Mouse (Mus musculus): ENCODE results near the gene Naxd. TPM values are rescaled to one million over a fixed set of nuclear protein-coding genes. Genes with fewer than 3 reads are reported as not detected.
"Not testable (repeated sequence)": the region's sequence is repeated elsewhere in the genome, so short reads cannot be mapped to it uniquely, and the experiment has no call there.

Gene Naxd
- polyA plus RNA-seq, 1 experiment from 2014 or later: 148 TPM

GRCm38 (mm10) chr8:11551497-11551896 is 54.2 kb downstream of the Naxd start:
- H3K4me3 ChIP-seq; H3K9ac ChIP-seq; H3K36me3 ChIP-seq; H3K27me3 ChIP-seq; H3K9me3 ChIP-seq; H3K27ac ChIP-seq (replicated peaks); ATAC-seq (ENCODE audit: low FRiP score, low read depth); H3K4me2 ChIP-seq: not testable (repeated sequence)
- H3K4me1 ChIP-seq (replicated peaks): peaks cover 31% of the 10 kb centered on the region
- WGBS: 88% methylated on average over 4 of the region's 4 CpGs

GRCm38 (mm10) chr8:11552390-11552789 is 55.1 kb downstream of the Naxd start:
- no peak overlapping the region for H3K4me3 ChIP-seq
- H3K27me3 ChIP-seq: no peaks in the 10 kb centered on the region
- WGBS: 88% methylated on average over 10 of the region's 10 CpGs
- no peak for ATAC-seq (ENCODE audit: low FRiP score, low read depth)
- H3K4me1 ChIP-seq (replicated peaks): peaks cover 31% of the 10 kb centered on the region
- no peaks in the 10 kb centered on the region for H3K9me3 ChIP-seq
- 0 out of 2 replicates have a peak, but pooled peaks cover 3% of the 10 kb centered on the region for H3K36me3 ChIP-seq
- no peak overlapping the region for H3K4me2 ChIP-seq
- H3K27ac ChIP-seq (replicated peaks): no peak overlapping the region
- H3K9ac ChIP-seq: no peak overlapping the region

- peak; percentile 83 for ATAC-seq (ENCODE audit: low FRiP score, low read depth)
- peak within 1 kb of the TSS; percentile 95 for H3K4me3 ChIP-seq
- peak within 1 kb of the TSS; percentile 82 for H3K4me2 ChIP-seq
- no peaks in the 10 kb centered on the region for H3K36me3 ChIP-seq
- no peaks in the 10 kb centered on the region for H3K27me3 ChIP-seq
- peak within 1 kb of the TSS; percentile 100 for H3K27ac ChIP-seq (replicated peaks)
- peaks cover 35% of the 10 kb centered on the region for H3K4me1 ChIP-seq (replicated peaks)
- WGBS: under 1% methylated on average over 52 of the region's 52 CpGs
- H3K9ac ChIP-seq: peak within 1 kb of the TSS; percentile 85
- no peaks in the 10 kb centered on the region for H3K9me3 ChIP-seq
These were observed 57.8 kb downstream of the Naxd start, which contains the start of gene Ing1 for GRCm38 (mm10) chr8:11554799-11555719. Gene Ing1, plus strand, starts transcription at chr8:11555571.

GRCm38 (mm10) chr8:11555720-11556591 is 58.6 kb downstream of the Naxd start:
- no peaks in the 10 kb centered on the region for H3K27me3 ChIP-seq
- H3K36me3 ChIP-seq: no peaks in the 10 kb centered on the region
- peak overlapping the region; percentile 82 for H3K4me2 ChIP-seq
- peak; percentile 91 for ATAC-seq (ENCODE audit: low FRiP score, low read depth)
- peaks cover 29% of the 10 kb centered on the region for H3K4me1 ChIP-seq (replicated peaks)
- H3K4me3 ChIP-seq: peak overlapping the region; percentile 95
- under 1% methylated on average over 96 of the region's 103 CpGs for WGBS
- peak overlapping the region; percentile 85 for H3K9ac ChIP-seq
- H3K9me3 ChIP-seq: no peaks in the 10 kb centered on the region
- peak overlapping the region; percentile 100 for H3K27ac ChIP-seq (replicated peaks)

- H3K36me3 ChIP-seq: peaks cover 5% of the 10 kb centered on the region
- peak overlapping the region; percentile 95 for H3K4me3 ChIP-seq
- WGBS: under 1% methylated on average over 80 of the region's 85 CpGs
- H3K9me3 ChIP-seq: no peaks in the 10 kb centered on the region
- peaks cover 27% of the 10 kb centered on the region for H3K4me1 ChIP-seq (replicated peaks)
- H3K4me2 ChIP-seq: peak overlapping the region; percentile 82
- H3K27ac ChIP-seq (replicated peaks): peak overlapping the region; percentile 100
- ATAC-seq (ENCODE audit: low FRiP score, low read depth): no peak
- H3K27me3 ChIP-seq: no peaks in the 10 kb centered on the region
- H3K9ac ChIP-seq: peak overlapping the region; percentile 85
These were observed 59.6 kb downstream of the Naxd start for GRCm38 (mm10) chr8:11556691-11557423.

GRCm38 (mm10) chr8:11557424-11557767 is 60.1 kb downstream of the Naxd start:
- Histone ChIP-seq H3K4me2 (peak overlapping the region; percentile 82), H3K9ac (peak overlapping the region; percentile 85), H3K9me3 (no peaks in the 10 kb centered on the region), H3K27me3 (no peaks in the 10 kb centered on the region), H3K36me3 (peaks cover 8% of the 10 kb centered on the region), H3K4me1 (replicated peaks) (peaks cover 27% of the 10 kb centered on the region), H3K27ac (replicated peaks) (peak overlapping the region; percentile 100), H3K4me3 (peak overlapping the region; percentile 95)
- no peak for ATAC-seq (ENCODE audit: low FRiP score, low read depth)
- WGBS: under 1% methylated on average over 32 of the region's 32 CpGs

- under 1% methylated on average over 66 of the region's 67 CpGs for WGBS
- Histone ChIP-seq H3K27me3 (no peaks in the 10 kb centered on the region), H3K4me1 (replicated peaks) (peaks cover 27% of the 10 kb centered on the region), H3K9me3 (no peaks in the 10 kb centered on the region), H3K4me3 (peak overlapping the region; percentile 95), H3K4me2 (peak overlapping the region; percentile 82), H3K36me3 (peaks cover 8% of the 10 kb centered on the region), H3K9ac (peak overlapping the region; percentile 85), H3K27ac (replicated peaks) (peak overlapping the region; percentile 100)
- peak; percentile 84 for ATAC-seq (ENCODE audit: low FRiP score, low read depth)
These were observed 60.7 kb downstream of the Naxd start for GRCm38 (mm10) chr8:11557768-11558629.

GRCm38 (mm10) chr8:11559511-11559910 is 62.2 kb downstream of the Naxd start:
- Histone ChIP-seq H3K36me3 (peaks cover 17% of the 10 kb centered on the region), H3K9ac (no peak overlapping the region), H3K27ac (replicated peaks) (no peak overlapping the region), H3K9me3 (no peaks in the 10 kb centered on the region), H3K27me3 (no peaks in the 10 kb centered on the region), H3K4me3 (0 out of 2 replicates have a peak overlapping the region, but pooled peaks have one; percentile 95), H3K4me2 (peak overlapping the region; percentile 82), H3K4me1 (replicated peaks) (peaks cover 17% of the 10 kb centered on the region)
- WGBS: 89% methylated on average over 3 of the region's 3 CpGs
- ATAC-seq (ENCODE audit: low FRiP score, low read depth): no peak

GRCm38 (mm10) chr8:11560220-11560619 is 62.9 kb downstream of the Naxd start:
- Histone ChIP-seq H3K4me3 (no peak overlapping the region), H3K9ac (no peak overlapping the region), H3K27ac (replicated peaks) (no peak overlapping the region), H3K9me3 (no peaks in the 10 kb centered on the region), H3K27me3 (no peaks in the 10 kb centered on the region), H3K4me2 (no peak overlapping the region), H3K36me3 (peaks cover 22% of the 10 kb centered on the region), H3K4me1 (replicated peaks) (peaks cover 14% of the 10 kb centered on the region)
- WGBS: 84% methylated on average over 9 of the region's 9 CpGs
- ATAC-seq (ENCODE audit: low FRiP score, low read depth): no peak

- peaks cover 5% of the 10 kb centered on the region for H3K4me1 ChIP-seq (replicated peaks)
- no peak overlapping the region for H3K9ac ChIP-seq
- no peaks in the 10 kb centered on the region for H3K9me3 ChIP-seq
- no peak overlapping the region for H3K4me3 ChIP-seq
- no peak for ATAC-seq (ENCODE audit: low FRiP score, low read depth)
- H3K36me3 ChIP-seq: peaks cover 22% of the 10 kb centered on the region
- no peaks in the 10 kb centered on the region for H3K27me3 ChIP-seq
- no peak overlapping the region for H3K27ac ChIP-seq (replicated peaks)
- H3K4me2 ChIP-seq: no peak overlapping the region
- 74% methylated on average over 5 of the region's 5 CpGs for WGBS
These were observed 66.9 kb downstream of the Naxd start for GRCm38 (mm10) chr8:11564236-11564635.

Data from hindbrain, embryonic 15.5 days (tissue).